ENCODE assay signal across 9 mouse cellular contexts in genomic region chr11:102228191-102228545, GRCm38 (mm10). TPM values are rescaled to one million over a fixed set of nuclear protein-coding genes. Genes with fewer than 3 reads are reported as not detected.
DNase-seq lines count a peak whose midpoint lies in the region; ATAC-seq lines count a peak whose summit lies in the region.
"Had no signal": no experiment of that assay in that cellular context is flagged by ENCODE, and none has a peak within 500 bp of the region (broad histone marks: within the 10 kb centered on the region; RNA-seq: fewer than 3 reads in every experiment).

No protein-coding gene starts in this region.

- intact Hi-C loops in heart, postnatal 36 days (cut with DNase I) = no loop called here

- H3K4me2 ChIP-seq in heart, embryonic 14.5 days (ENCODE audit: low read length) = peak overlapping the region; percentile 93
- peak overlapping the region; percentile 75 for H3K4me2 ChIP-seq in hindbrain, embryonic 11.5 days (replicated peaks; ENCODE audit: low read depth, low read length)
- H3K4me2 ChIP-seq in midbrain, embryonic 12.5 days (replicated peaks) = peak overlapping the region; percentile 80

- 0 out of 4 replicates have a peak overlapping the region, but pooled peaks of 1 of the 2 experiments have one; percentile 88 for H3K27ac ChIP-seq in heart, embryonic 14.5 days (replicated peaks in 1 of 2; ENCODE audit: control insufficient read depth in 1 of 2, insufficient read depth in 1 of 2, low read depth in 2 of 2, low read length in 2 of 2)
- H3K27ac ChIP-seq in hindbrain, embryonic 11.5 days (ENCODE audit: low read depth, low read length) = peak overlapping the region; percentile 93
- H3K27ac ChIP-seq in midbrain, embryonic 12.5 days (replicated peaks) = peak overlapping the region; percentile 95

- H3K9ac ChIP-seq in heart, embryonic 14.5 days (ENCODE audit: low read length) = peak overlapping the region; percentile 96
- H3K9ac ChIP-seq in hindbrain, embryonic 11.5 days (ENCODE audit: low read depth, low read length) = peak overlapping the region; percentile 92
- H3K9ac ChIP-seq in midbrain, embryonic 12.5 days (replicated peaks) = peak overlapping the region; percentile 91

- DNase-seq in heart, postnatal 36 days = no peak
- DNase-seq in brain, adult 2 months (ENCODE audit: low read depth, low spot score) = peak; percentile 47
- no peak for DNase-seq in hindbrain, embryonic 11.5 days (ENCODE audit: low spot score)
- DNase-seq in adrenal gland, postnatal 25 days = no peak
- no peak for DNase-seq in layer of hippocampus, adult 11-12 months (ENCODE audit: low spot score)
- DNase-seq in right cerebral cortex, postnatal 14 days = no peak
- DNase-seq: kidney, adult 9 months had no signal

- 0 out of 2 replicates have a peak, but pooled peaks cover 2% of the 10 kb centered on the region for H3K36me3 ChIP-seq in heart, embryonic 14.5 days (ENCODE audit: control insufficient read depth, insufficient read depth, low read length)
- no peaks in the 10 kb centered on the region for H3K36me3 ChIP-seq in hindbrain, embryonic 11.5 days (ENCODE audit: control insufficient read depth, insufficient read depth, low read length)
- H3K36me3 ChIP-seq in midbrain, embryonic 12.5 days = 0 out of 2 replicates have a peak, but pooled peaks cover 8% of the 10 kb centered on the region

- H3K4me1 ChIP-seq in heart, embryonic 14.5 days (ENCODE audit: control insufficient read depth in 2 of 2, insufficient read depth in 2 of 2, low read length in 2 of 2) = peaks cover 40 to 65% of the 10 kb centered on the region in 2 experiments
- H3K4me1 ChIP-seq in hindbrain, embryonic 11.5 days (replicated peaks; ENCODE audit: control insufficient read depth, insufficient read depth, low read length) = peaks cover 27% of the 10 kb centered on the region
- peaks cover 61% of the 10 kb centered on the region for H3K4me1 ChIP-seq in midbrain, embryonic 12.5 days

- H3K4me3 ChIP-seq in heart, embryonic 14.5 days (ENCODE audit: control insufficient read depth in 1 of 2, insufficient read depth in 1 of 2, low read depth in 1 of 2, low read length in 2 of 2) = peak overlapping the region; percentile 81 to 98
- peak overlapping the region; percentile 96 for H3K4me3 ChIP-seq in hindbrain, embryonic 11.5 days (ENCODE audit: low read depth, low read length)
- H3K4me3 ChIP-seq in midbrain, embryonic 12.5 days = peak overlapping the region; percentile 95

- H3K9me3 ChIP-seq in heart, embryonic 14.5 days (ENCODE audit: control insufficient read depth, low read length) = no peaks in the 10 kb centered on the region
- no peaks in the 10 kb centered on the region for H3K9me3 ChIP-seq in hindbrain, embryonic 11.5 days (ENCODE audit: control insufficient read depth, low read length)
- no peaks in the 10 kb centered on the region for H3K9me3 ChIP-seq in midbrain, embryonic 12.5 days

- WGBS in heart, embryonic 14.5 days = 12% methylated on average over 9 of the region's 9 CpGs
- 28% methylated on average over 9 of the region's 9 CpGs for WGBS in hindbrain, embryonic 11.5 days
- 15% methylated on average over 9 of the region's 9 CpGs for WGBS in midbrain, embryonic 12.5 days

- no peaks in the 10 kb centered on the region for H3K27me3 ChIP-seq in heart, embryonic 14.5 days (ENCODE audit: control insufficient read depth, insufficient read depth, low read length)
- H3K27me3 ChIP-seq in hindbrain, embryonic 11.5 days (ENCODE audit: control insufficient read depth, insufficient read depth, low read length) = no peaks in the 10 kb centered on the region
- H3K27me3 ChIP-seq in midbrain, embryonic 12.5 days = no peaks in the 10 kb centered on the region

- ATAC-seq in heart, embryonic 14.5 days (ENCODE audit: insufficient number of reproducible peaks, insufficient read depth, low FRiP score, low read depth) = no peak
- no peak; the same call in 1 of the 2 replicates for ATAC-seq in hindbrain, embryonic 11.5 days (ENCODE audit: low FRiP score)
- ATAC-seq in midbrain, embryonic 12.5 days (ENCODE audit: low FRiP score, low read depth) = no peak

RNA-seq across cellular contexts. Expression of gene Hdac5, which starts 1.8 kb away (rescaled TPM):
- polyA plus RNA-seq in heart, embryonic 14.5 days (2014; fragmentation: Nextera tagmentation; extraction: Ambion mirVana) = 52.1 and 54.5 TPM in 2 replicates
- 100 to 1,000 TPM; 141 to 143 TPM for total RNA-seq in heart, postnatal 36 days (2021)
- 32.2 and 36.6 TPM in 2 replicates for polyA plus RNA-seq in hindbrain, embryonic 11.5 days (2014; fragmentation: Nextera tagmentation; extraction: Ambion mirVana)
- polyA plus RNA-seq in midbrain, embryonic 12.5 days (2016; fragmentation: Nextera tagmentation; extraction: Ambion mirVana) = 98.4 and 106 TPM in 2 replicates
- 79.9 and 117 TPM in 2 replicates for total RNA-seq in adrenal gland, postnatal 25 days (2021)

RNA-seq across cellular contexts. Expression of gene BC030867, which starts 20.5 kb away (rescaled TPM):
- polyA plus RNA-seq in heart, embryonic 14.5 days (2014; fragmentation: Nextera tagmentation; extraction: Ambion mirVana) = 8.7 and 10.3 TPM in 2 replicates
- total RNA-seq in heart, postnatal 36 days (2021) = under 1 TPM; 0.14 to 0.25 TPM
- 13.2 and 14.0 TPM in 2 replicates for polyA plus RNA-seq in hindbrain, embryonic 11.5 days (2014; fragmentation: Nextera tagmentation; extraction: Ambion mirVana)
- polyA plus RNA-seq in midbrain, embryonic 12.5 days (2016; fragmentation: Nextera tagmentation; extraction: Ambion mirVana) = 11.8 and 15.2 TPM in 2 replicates
- 1.3 and 1.5 TPM in 2 replicates for total RNA-seq in adrenal gland, postnatal 25 days (2021)

RNA-seq across cellular contexts. Expression of gene G6pc3, which starts 38.7 kb away (rescaled TPM):
- 24.8 and 27.8 TPM in 2 replicates for polyA plus RNA-seq in heart, embryonic 14.5 days (2014; fragmentation: Nextera tagmentation; extraction: Ambion mirVana)
- 10 to 100 TPM; 45.1 to 47.3 TPM for total RNA-seq in heart, postnatal 36 days (2021)
- 28.8 and 31.9 TPM in 2 replicates for polyA plus RNA-seq in hindbrain, embryonic 11.5 days (2014; fragmentation: Nextera tagmentation; extraction: Ambion mirVana)
- polyA plus RNA-seq in midbrain, embryonic 12.5 days (2016; fragmentation: Nextera tagmentation; extraction: Ambion mirVana) = 27.6 and 29.7 TPM in 2 replicates
- 132 and 143 TPM in 2 replicates for total RNA-seq in adrenal gland, postnatal 25 days (2021)

RNA-seq across cellular contexts. Expression of gene Asb16, which starts 40.4 kb away (rescaled TPM):
- 0.09 and 0.11 TPM in 2 replicates for polyA plus RNA-seq in heart, embryonic 14.5 days (2014; fragmentation: Nextera tagmentation; extraction: Ambion mirVana)
- 1 to 10 TPM in 1 of 2 experiments, under 1 TPM in 1; 0.73 to 1.1 TPM for total RNA-seq in heart, postnatal 36 days (2021)
- polyA plus RNA-seq in hindbrain, embryonic 11.5 days (2014; fragmentation: Nextera tagmentation; extraction: Ambion mirVana) = 0.06 and 0.08 TPM in 2 replicates
- not detected in 2 replicates for polyA plus RNA-seq in midbrain, embryonic 12.5 days (2016; fragmentation: Nextera tagmentation; extraction: Ambion mirVana)
- 0.36 TPM in 1 of 2 replicates, not detected in the other for total RNA-seq in adrenal gland, postnatal 25 days (2021)

RNA-seq across cellular contexts. Expression of gene Lsm12, which starts 43.1 kb away (rescaled TPM):
- 60.3 and 62.1 TPM in 2 replicates for polyA plus RNA-seq in heart, embryonic 14.5 days (2014; fragmentation: Nextera tagmentation; extraction: Ambion mirVana)
- total RNA-seq in heart, postnatal 36 days (2021) = 10 to 100 TPM; 44.7 to 52.6 TPM
- polyA plus RNA-seq in hindbrain, embryonic 11.5 days (2014; fragmentation: Nextera tagmentation; extraction: Ambion mirVana) = 76.0 and 80.1 TPM in 2 replicates
- polyA plus RNA-seq in midbrain, embryonic 12.5 days (2016; fragmentation: Nextera tagmentation; extraction: Ambion mirVana) = 112 and 119 TPM in 2 replicates
- 72.6 and 92.6 TPM in 2 replicates for total RNA-seq in adrenal gland, postnatal 25 days (2021)
